Mouse (Mus musculus) hindbrain, embryonic 12.5 days (tissue): ENCODE data around the gene Nabp2. TPM values are rescaled to one million over a fixed set of nuclear protein-coding genes. Genes with fewer than 3 reads are reported as not detected.

Experiments used
- ATAC-seq: fragments of 200-750 bp; cut with Nextera tagmentation; 2 replicates; pipeline ENCODE4 v1.8.0; 2017; ENCODE audit warnings: moderate TSS enrichment; ENCODE audit not compliant: low FRiP score
- H3K27ac ChIP-seq: fragments of 300-500 bp; sonication (generic); 2 replicates; pipeline ENCODE4 v1.5.1; 2016; ENCODE audit warnings: mild to moderate bottlenecking
- H3K27me3 ChIP-seq: fragments of 300-500 bp; sonication (generic); 2 replicates; pipeline ENCODE4 v1.6.1; 2016; ENCODE audit warnings: mild to moderate bottlenecking
- H3K36me3 ChIP-seq: fragments of 300-500 bp; sonication (generic); 2 replicates; pipeline ENCODE4 v1.6.1; 2016; ENCODE audit warnings: mild to moderate bottlenecking
- H3K4me1 ChIP-seq: fragments of 300-500 bp; sonication (generic); 2 replicates; pipeline ENCODE4 v1.6.1; 2016
- H3K4me2 ChIP-seq: fragments of 300-500 bp; sonication (generic); replicated peaks from 2 replicates; pipeline ENCODE4 v1.6.1; 2016; ENCODE audit warnings: mild to moderate bottlenecking
- H3K4me3 ChIP-seq: fragments of 300-500 bp; sonication (generic); 2 replicates; pipeline ENCODE4 v1.5.1; 2016; ENCODE audit warnings: mild to moderate bottlenecking
- H3K9ac ChIP-seq: fragments of 300-500 bp; sonication (generic); 2 replicates; pipeline ENCODE4 v1.6.1; 2016; ENCODE audit warnings: mild to moderate bottlenecking, moderate library complexity
- H3K9me3 ChIP-seq: fragments of 300-500 bp; sonication (generic); replicated peaks from 2 replicates; pipeline ENCODE4 v1.6.1; 2016; ENCODE audit warnings: mild to moderate bottlenecking
- WGBS: fragments of 180-500 bp; shearing (Covaris S2); methylation state at CpG from one replicate; pipeline ENCODE4 v1.1.7; 2016; 5-methylcytosine and 5-hydroxymethylcytosine counted together
- polyA plus RNA-seq: library from polyadenylated mRNA; unstranded; fragments of >200 nt; fragmentation: Nextera tagmentation; extraction: Ambion mirVana; gene quantifications from 2 replicates; pipeline ENCODE4 v1.2.1, GENCODE M21; 2016

Gene Nabp2
- polyA plus RNA-seq, 1 experiment from 2014 or later: 102 TPM

DNA sequence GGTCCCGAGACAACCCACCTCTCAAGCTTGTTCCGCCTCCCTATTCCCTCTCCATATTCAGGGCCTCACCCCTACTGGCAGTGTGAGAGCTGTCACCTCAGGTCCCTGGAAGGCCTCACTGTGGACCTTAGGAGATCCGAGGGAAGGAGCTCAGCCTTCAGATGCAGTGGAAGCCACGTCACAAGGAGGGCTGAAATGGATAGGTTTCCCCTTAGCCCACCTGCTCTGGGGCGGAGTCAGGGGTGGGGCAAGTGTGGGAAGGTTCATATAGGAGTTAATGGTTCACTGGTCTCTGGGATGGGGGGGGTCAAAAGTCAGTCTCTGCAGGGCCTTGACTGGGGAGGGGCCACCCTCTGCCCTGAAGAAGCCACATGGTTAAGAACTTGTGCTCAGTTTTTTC lies 11.0 kb downstream of the Nabp2 start:
- H3K4me3 ChIP-seq: no peak overlapping the region
- no peak for ATAC-seq
- H3K36me3 ChIP-seq: peaks cover 21% of the 10 kb centered on the region

GRCm38 (mm10) chr10:128397466-128397865 lies 13.8 kb downstream of the Nabp2 start:
- 63% methylated on average over 7 of the region's 7 CpGs for WGBS
- H3K27me3 ChIP-seq: no peaks in the 10 kb centered on the region
- no peak for ATAC-seq
- no peaks in the 10 kb centered on the region for H3K9me3 ChIP-seq
- no peak overlapping the region for H3K4me3 ChIP-seq
- H3K9ac ChIP-seq: 0 out of 2 replicates have a peak overlapping the region, but pooled peaks have one; percentile 13
- peaks cover 47% of the 10 kb centered on the region for H3K36me3 ChIP-seq
- H3K4me1 ChIP-seq: peaks cover 20% of the 10 kb centered on the region
- peak overlapping the region; percentile 25; the same call in 1 of the 2 replicates for H3K27ac ChIP-seq
- H3K4me2 ChIP-seq: no peak overlapping the region

More for the DNA sequence above, 11.0 kb downstream of the Nabp2 start:
- H3K9ac ChIP-seq: 0 out of 2 replicates have a peak overlapping the region, but pooled peaks have one; percentile 8
- no peak overlapping the region for H3K27ac ChIP-seq
- 33% methylated on average over 5 of the region's 5 CpGs for WGBS
- no peaks in the 10 kb centered on the region for H3K9me3 ChIP-seq
- no peak overlapping the region for H3K4me2 ChIP-seq
- H3K27me3 ChIP-seq: no peaks in the 10 kb centered on the region
- H3K4me1 ChIP-seq: peaks cover 16% of the 10 kb centered on the region; the same call in 1 of the 2 replicates

DNA sequence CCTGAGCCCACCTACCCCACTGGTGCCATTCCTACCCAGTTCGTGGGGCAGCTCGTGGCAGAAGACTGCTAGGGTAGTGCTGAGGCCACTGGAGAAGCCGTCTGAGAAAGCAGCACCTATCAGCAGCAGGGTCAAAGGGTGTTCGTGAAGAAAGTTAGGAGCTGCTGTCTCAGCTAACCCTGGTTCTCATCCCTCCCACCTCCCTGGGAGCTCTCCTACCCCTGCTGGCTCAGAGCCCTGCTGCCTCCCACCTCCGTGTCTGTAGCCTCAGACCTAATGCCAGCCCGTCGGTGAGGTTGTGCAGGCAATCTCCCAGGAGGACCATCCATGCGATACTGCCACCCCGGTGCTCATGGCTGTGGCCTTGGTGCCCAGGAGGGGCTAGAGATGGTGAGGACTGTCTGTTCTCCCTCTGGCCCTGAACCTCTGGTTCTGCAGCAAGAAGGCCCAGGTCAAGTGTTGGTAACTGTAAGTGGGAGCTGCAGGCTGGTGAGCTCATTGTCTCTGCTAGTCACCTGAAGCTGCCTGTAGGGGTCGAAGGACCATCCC lies 14.5 kb downstream of the Nabp2 start:
- Histone ChIP-seq H3K27ac (0 out of 2 replicates have a peak overlapping the region, but pooled peaks have one; percentile 25), H3K36me3 (peaks cover 54% of the 10 kb centered on the region), H3K9ac (no peak overlapping the region), H3K27me3 (no peaks in the 10 kb centered on the region), H3K4me1 (peaks cover 20% of the 10 kb centered on the region), H3K9me3 (no peaks in the 10 kb centered on the region), H3K4me2 (no peak overlapping the region), H3K4me3 (no peak overlapping the region)
- ATAC-seq: no peak
- 70% methylated on average over 10 of the region's 10 CpGs for WGBS

DNA sequence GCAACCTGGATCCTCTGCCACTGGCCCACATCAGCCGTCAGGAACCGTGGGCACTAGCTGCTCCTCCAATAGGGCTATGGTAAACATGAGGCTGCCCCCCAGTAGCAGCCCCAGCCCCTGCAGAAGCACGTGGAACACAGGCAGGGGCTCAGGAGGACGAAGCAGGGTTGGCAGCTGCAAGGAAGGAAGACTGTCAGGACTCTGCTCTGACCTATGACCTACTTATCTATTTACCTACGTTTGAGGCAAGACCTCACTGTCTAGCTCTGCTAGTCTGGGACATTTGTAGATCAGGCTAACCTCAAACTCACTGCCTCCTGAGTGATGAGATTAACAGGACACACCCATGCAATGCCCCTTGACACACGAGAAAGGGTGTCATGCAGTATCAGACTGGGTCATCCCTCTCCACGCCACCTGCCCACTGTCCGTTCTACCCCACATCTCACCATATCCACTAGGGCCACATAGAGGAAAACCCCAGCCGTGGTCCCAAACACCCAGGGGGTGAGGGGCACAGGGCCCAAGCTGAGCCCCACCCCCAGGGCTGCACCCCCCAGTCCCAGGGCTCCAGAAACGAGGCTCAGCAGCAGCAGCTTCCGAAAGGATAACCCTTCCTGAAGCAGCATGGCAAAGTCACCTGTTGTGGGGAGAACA lies 15.1 kb downstream of the Nabp2 start:
- Histone ChIP-seq H3K4me1 (peaks cover 20% of the 10 kb centered on the region), H3K27ac (no peak overlapping the region), H3K4me2 (no peak overlapping the region), H3K36me3 (peaks cover 60% of the 10 kb centered on the region), H3K27me3 (no peaks in the 10 kb centered on the region), H3K4me3 (no peak overlapping the region), H3K9ac (no peak overlapping the region), H3K9me3 (no peaks in the 10 kb centered on the region)
- 74% methylated on average over 11 of the region's 11 CpGs for WGBS
- no peak for ATAC-seq

- H3K36me3 ChIP-seq: peaks cover 98% of the 10 kb centered on the region
- no peak overlapping the region for H3K4me2 ChIP-seq
- no peak overlapping the region for H3K27ac ChIP-seq
- no peak for ATAC-seq
- no peaks in the 10 kb centered on the region for H3K27me3 ChIP-seq
- H3K4me1 ChIP-seq: peaks cover 3% of the 10 kb centered on the region; the same call in 1 of the 2 replicates
- H3K4me3 ChIP-seq: no peak overlapping the region
- whole genome bisulfite sequencing: 85% methylated on average over 6 of the region's 6 CpGs
- no peaks in the 10 kb centered on the region for H3K9me3 ChIP-seq
- 0 out of 2 replicates have a peak overlapping the region, but pooled peaks have one; percentile 10 for H3K9ac ChIP-seq
Measured at GRCm38 (mm10) chr10:128391850-128392249, 19.4 kb downstream of the Nabp2 start.

- H3K27me3 ChIP-seq: no peaks in the 10 kb centered on the region
- peaks cover 3% of the 10 kb centered on the region; the same call in 1 of the 2 replicates for H3K4me1 ChIP-seq
- H3K36me3 ChIP-seq: peaks cover 99% of the 10 kb centered on the region
- H3K27ac ChIP-seq: no peak overlapping the region
- ATAC-seq: no peak
- 90% methylated on average over 12 of the region's 12 CpGs for WGBS
- H3K9me3 ChIP-seq: no peaks in the 10 kb centered on the region
- no peak overlapping the region for H3K4me2 ChIP-seq
- H3K9ac ChIP-seq: no peak overlapping the region
- no peak overlapping the region for H3K4me3 ChIP-seq
Measured at GRCm38 (mm10) chr10:128390366-128390765, 20.9 kb downstream of the Nabp2 start.

GRCm38 (mm10) chr10:128389570-128389969 lies 21.7 kb downstream of the Nabp2 start:
- ATAC-seq: no peak
- H3K27ac ChIP-seq: no peak overlapping the region
- peaks cover 99% of the 10 kb centered on the region for H3K36me3 ChIP-seq
- WGBS: 89% methylated on average over 6 of the region's 6 CpGs
- no peaks in the 10 kb centered on the region for H3K9me3 ChIP-seq
- no peak overlapping the region for H3K9ac ChIP-seq
- no peak overlapping the region for H3K4me3 ChIP-seq
- no peak overlapping the region for H3K4me2 ChIP-seq
- H3K27me3 ChIP-seq: no peaks in the 10 kb centered on the region
- peaks cover 3% of the 10 kb centered on the region; the same call in 1 of the 2 replicates for H3K4me1 ChIP-seq

DNA sequence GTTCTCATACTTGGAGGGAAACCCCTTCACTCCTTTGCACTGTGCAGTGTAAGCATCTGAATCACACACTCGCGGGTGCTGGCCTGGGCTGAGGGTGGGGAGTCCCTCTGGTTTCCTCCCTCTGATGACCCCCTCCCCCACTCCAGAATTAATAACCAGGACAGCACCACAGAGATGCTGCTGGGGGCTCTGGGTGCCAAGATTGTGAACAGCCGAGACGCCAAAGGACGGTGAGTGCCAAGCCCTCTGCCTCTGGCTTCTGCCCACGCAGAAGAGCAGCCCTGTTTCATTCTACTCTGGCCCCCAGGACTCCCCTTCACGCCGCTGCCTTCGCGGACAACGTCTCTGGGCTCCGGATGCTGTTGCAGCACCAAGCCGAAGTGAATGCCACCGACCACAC lies 22.4 kb downstream of the Nabp2 start:
- 90% methylated on average over 14 of the region's 14 CpGs for WGBS
- Histone ChIP-seq H3K27me3 (no peaks in the 10 kb centered on the region), H3K4me2 (no peak overlapping the region), H3K36me3 (peaks cover 99% of the 10 kb centered on the region), H3K4me3 (no peak overlapping the region), H3K9ac (no peak overlapping the region), H3K9me3 (no peaks in the 10 kb centered on the region), H3K27ac (no peak overlapping the region), H3K4me1 (peaks cover 3% of the 10 kb centered on the region; the same call in 1 of the 2 replicates)
- no peak for ATAC-seq

DNA sequence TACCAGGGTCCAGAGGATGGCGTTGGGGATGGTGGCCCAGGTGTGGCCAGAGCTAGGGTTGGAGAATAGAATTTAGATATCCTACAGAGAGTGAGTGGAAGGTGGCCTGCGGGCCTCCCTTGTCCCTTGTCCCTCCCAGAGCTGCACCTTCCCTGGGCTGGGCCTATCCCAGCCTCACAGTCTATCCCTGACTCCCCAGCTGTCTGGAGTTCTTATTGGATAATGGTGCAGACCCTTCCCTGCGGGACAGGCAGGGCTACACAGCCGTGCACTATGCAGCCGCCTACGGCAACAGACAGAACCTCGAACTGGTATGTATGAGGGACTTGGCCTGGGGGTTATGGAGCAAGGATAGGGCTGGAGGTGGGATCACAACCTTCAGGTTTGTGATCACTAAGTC lies 25.4 kb downstream of the Nabp2 start:
- 95% methylated on average over 7 of the region's 7 CpGs for WGBS
- Histone ChIP-seq H3K9ac (no peak overlapping the region), H3K27ac (no peak overlapping the region), H3K9me3 (no peaks in the 10 kb centered on the region), H3K27me3 (no peaks in the 10 kb centered on the region), H3K36me3 (peaks cover 98% of the 10 kb centered on the region), H3K4me2 (no peak overlapping the region), H3K4me1 (no peaks in the 10 kb centered on the region), H3K4me3 (no peak overlapping the region)
- ATAC-seq: no peak

DNA sequence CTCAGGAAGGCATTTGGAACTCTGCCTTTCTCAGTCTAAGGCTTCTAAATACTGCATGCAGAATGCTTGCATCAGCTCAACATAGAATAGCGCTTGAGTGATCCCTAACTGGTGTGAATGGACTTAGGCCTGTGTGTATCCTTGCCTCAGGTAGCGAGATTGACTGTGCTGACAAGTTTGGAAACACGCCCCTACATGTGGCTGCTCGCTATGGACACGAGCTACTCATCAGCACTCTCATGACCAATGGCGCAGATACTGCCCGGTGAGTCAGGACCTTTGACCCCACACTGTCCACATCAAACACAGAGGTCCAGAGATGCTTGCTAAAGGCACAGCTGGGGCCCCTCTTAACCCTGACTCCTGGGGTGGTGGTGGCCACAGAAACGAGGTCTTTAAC lies 28.8 kb downstream of the Nabp2 start:
- ATAC-seq: no peak
- H3K9ac ChIP-seq: no peak overlapping the region
- H3K27ac ChIP-seq: no peak overlapping the region
- no peak overlapping the region for H3K4me3 ChIP-seq
- 84% methylated on average over 8 of the region's 8 CpGs for WGBS
- H3K4me1 ChIP-seq: peaks cover 16% of the 10 kb centered on the region
- H3K4me2 ChIP-seq: no peak overlapping the region
- no peaks in the 10 kb centered on the region for H3K27me3 ChIP-seq
- H3K9me3 ChIP-seq: no peaks in the 10 kb centered on the region
- H3K36me3 ChIP-seq: peaks cover 88% of the 10 kb centered on the region

DNA sequence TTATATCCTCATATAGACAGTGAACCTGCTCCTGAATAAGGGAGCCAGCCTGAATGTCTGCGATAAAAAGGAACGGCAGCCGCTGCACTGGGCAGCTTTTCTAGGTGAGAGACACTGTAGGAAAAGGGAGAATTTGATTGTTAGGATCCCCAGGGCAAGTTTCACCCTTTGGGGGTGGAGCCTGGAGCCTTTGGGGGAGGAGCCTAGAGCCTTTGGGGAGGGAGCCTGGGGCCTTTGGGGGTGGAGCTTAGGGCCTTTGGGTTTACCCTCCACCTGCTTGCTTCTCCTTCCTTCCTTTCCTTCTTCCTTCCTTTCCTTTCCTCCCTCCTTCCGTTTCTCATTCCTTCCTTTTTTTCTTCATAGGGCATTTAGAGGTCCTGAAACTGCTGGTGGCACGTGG lies 30.7 kb downstream of the Nabp2 start:
- peaks cover 68% of the 10 kb centered on the region for H3K36me3 ChIP-seq
- no peak for ATAC-seq
- H3K4me1 ChIP-seq: peaks cover 23% of the 10 kb centered on the region
- H3K4me2 ChIP-seq: no peak overlapping the region
- no peaks in the 10 kb centered on the region for H3K27me3 ChIP-seq
- H3K9ac ChIP-seq: no peak overlapping the region
- H3K9me3 ChIP-seq: no peaks in the 10 kb centered on the region
- H3K4me3 ChIP-seq: no peak overlapping the region
- WGBS: 92% methylated on average over 5 of the region's 5 CpGs
- H3K27ac ChIP-seq: no peak overlapping the region

GRCm38 (mm10) chr10:128379260-128379659 lies 32.0 kb downstream of the Nabp2 start:
- H3K27ac ChIP-seq: no peak overlapping the region
- H3K36me3 ChIP-seq: peaks cover 55% of the 10 kb centered on the region
- no peak overlapping the region for H3K4me3 ChIP-seq
- no peak for ATAC-seq
- no peak overlapping the region for H3K9ac ChIP-seq
- 92% methylated on average over 7 of the region's 7 CpGs for WGBS
- no peak overlapping the region for H3K4me2 ChIP-seq
- no peaks in the 10 kb centered on the region for H3K9me3 ChIP-seq
- no peaks in the 10 kb centered on the region for H3K27me3 ChIP-seq
- H3K4me1 ChIP-seq: peaks cover 23% of the 10 kb centered on the region

GRCm38 (mm10) chr10:128378462-128378861 lies 32.8 kb downstream of the Nabp2 start:
- Histone ChIP-seq H3K9me3 (no peaks in the 10 kb centered on the region), H3K4me2 (peak overlapping the region; percentile 55), H3K9ac (peak overlapping the region; percentile 100), H3K36me3 (peaks cover 47% of the 10 kb centered on the region), H3K27me3 (no peaks in the 10 kb centered on the region), H3K4me3 (peak overlapping the region; percentile 99), H3K27ac (no peak overlapping the region), H3K4me1 (peaks cover 23% of the 10 kb centered on the region)
- 90% methylated on average over 2 of the region's 3 CpGs for WGBS
- no peak for ATAC-seq
